Mouse (Mus musculus): ENCODE data around the gene B3gat1. TPM values are rescaled to one million over a fixed set of nuclear protein-coding genes. Genes with fewer than 3 reads are reported as not detected.

The B3gat1 gene
- total RNA-seq, 2 experiments from 2014 or later, result not detected

GRCm38 (mm10) chr9:26775700-26776099 is 42.2 kb downstream of the B3gat1 start:
- intact Hi-C loops (cut with DNase I), result loop anchor here (2.0 kb wide), 1 partner anchor 1119 kb away; no protein-coding TSS in a partner anchor
- no peak for DNase-seq (ENCODE audit: low spot score)

GRCm38 (mm10) chr9:26776122-26776902 is 42.8 kb downstream of the B3gat1 start:
- intact Hi-C loops (cut with DNase I), result loop anchor here (2.0 kb wide), 1 partner anchor 1120 kb away; no protein-coding TSS in a partner anchor
- no peak for DNase-seq (ENCODE audit: low spot score)

GRCm38 (mm10) chr9:26778421-26778820 is 44.9 kb downstream of the B3gat1 start:
- DNase-seq (ENCODE audit: low spot score), result no peak
- intact Hi-C loops (cut with DNase I), result no loop called here

DNA sequence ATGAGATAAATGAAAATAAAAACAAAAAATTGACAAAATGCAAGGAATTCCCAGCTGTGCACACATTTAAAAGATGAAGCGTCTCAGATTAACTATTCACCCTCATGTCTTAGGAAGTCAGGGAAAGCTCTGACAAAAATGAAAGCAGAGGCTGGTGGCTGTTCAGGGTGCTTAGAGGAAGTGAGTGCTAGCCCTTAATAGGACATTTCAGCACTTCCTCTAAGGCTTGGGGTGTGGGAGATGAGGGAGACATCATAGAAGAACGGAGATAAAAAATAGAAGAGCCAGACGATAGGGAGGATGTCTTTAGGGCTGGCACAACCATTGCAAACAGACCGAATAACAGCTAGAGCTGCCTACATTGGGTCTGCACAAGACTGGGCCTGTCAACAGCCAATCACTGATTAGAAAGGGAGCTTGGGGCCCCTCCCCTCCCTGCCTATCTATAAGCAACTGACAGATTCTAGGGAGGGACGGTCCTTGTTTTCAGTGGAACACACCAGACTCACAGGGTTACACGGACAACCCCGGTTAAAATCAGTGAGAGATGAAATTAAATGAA is 50.0 kb downstream of the B3gat1 start:
- intact Hi-C loops (cut with DNase I), result no loop called here

GRCm38 (mm10) chr9:26792829-26793228 is 59.3 kb downstream of the B3gat1 start:
- intact Hi-C loops (cut with DNase I), result no loop called here
- DNase-seq (ENCODE audit: low spot score), result no peak

More for the DNA sequence above, 50.0 kb downstream of the B3gat1 start:
- DNase-seq (ENCODE audit: low spot score), result no peak

DNA sequence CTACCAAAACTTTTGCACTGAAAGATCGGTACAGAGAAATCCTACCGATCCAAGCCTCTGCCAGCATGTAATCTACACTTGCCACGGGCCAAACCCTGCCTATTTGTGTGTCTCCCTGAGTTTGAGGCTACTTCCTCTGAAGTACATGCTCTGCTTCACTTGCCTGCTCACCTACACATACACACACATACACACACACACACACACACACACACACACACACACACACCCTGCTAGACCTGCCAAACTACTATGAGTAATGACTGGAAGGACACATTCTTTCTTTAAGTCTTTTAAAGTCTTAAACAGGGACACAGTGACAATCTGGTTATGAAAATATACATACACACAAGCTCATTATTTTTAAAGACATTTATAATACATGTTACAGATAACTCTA is 64.7 kb downstream of the B3gat1 start:
- no peak for DNase-seq (ENCODE audit: low spot score)
- intact Hi-C loops (cut with DNase I), result no loop called here

DNA sequence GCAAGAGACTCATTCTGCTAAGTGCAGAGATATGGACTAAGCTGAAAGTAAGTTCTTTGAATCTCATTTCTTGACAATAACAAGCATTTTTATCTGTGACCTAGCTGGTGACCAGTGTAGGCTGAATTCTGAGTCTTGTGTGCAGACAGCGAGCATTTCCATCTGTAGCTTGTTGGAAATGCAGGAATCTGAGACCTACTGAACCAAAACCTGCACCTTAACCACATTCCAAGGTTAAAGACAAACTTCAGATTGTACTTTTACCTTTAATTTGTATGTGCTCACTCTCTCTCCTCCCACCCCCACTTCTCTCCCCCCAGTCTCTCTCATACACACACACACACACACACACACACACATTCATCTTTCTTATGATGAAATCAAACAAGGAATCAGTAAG is 65.2 kb downstream of the B3gat1 start:
- no peak for DNase-seq (ENCODE audit: low spot score)
- intact Hi-C loops (cut with DNase I), result no loop called here

DNA sequence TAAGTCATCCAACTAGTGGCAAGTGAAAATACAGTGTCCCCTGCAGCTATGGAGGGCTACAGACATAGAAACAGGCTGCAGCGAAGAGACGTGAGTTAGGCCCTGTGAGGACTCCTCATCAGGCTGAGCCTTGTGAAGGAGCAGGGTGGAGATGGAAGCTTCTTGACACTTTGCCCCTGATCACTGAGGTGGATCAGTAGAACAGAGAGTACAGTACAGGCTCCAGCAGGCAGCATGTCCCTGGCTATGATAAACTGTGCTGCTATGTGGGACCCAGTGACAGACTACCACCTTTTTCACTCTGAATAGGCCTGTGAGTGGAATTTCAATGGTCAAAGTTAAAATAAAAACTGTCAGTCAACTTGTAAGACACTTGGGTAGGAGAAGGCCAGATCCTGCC is 66.8 kb downstream of the B3gat1 start:
- intact Hi-C loops (cut with DNase I), result no loop called here
- no peak for DNase-seq (ENCODE audit: low spot score)

GRCm38 (mm10) chr9:26804321-26804720 is 70.8 kb downstream of the B3gat1 start:
- intact Hi-C loops (cut with DNase I), result no loop called here
- no peak for DNase-seq (ENCODE audit: low spot score)

DNA sequence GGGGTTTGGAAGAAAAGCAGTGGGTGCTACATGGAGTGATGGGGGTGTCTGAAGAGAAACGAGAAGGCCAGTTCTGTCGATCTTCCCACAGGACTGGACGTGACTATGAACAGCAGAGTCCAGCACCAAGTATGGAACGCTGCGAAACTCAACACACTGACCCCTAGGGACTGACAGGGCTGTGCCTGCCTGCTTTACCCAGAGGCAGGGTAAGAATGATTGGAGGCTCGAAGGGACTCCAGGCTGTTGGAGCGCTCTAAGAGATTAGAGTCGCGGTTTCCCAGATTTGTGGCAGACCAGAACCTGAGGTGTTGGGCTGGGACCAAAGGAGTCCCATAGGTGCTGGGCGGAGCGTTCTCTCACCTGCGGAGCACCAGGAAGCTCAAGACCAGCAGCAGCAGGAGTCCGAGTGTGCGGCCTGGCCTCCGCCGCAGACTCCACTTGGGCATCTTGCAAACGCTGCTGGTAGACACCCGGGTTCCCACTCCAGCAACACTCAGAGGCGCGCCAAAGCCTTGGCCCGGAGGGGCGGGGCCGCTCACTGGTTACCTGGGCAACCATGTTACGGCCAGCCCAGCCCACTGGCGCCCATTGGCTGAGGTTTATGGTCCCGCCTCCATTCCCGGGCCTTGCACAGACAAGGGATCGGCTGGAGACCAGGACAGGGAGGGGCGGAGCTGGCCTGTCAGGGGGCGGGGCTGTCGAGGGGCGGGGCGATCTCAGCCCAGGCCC is 72.6 kb downstream of the B3gat1 start, which contains the start of gene Glb1l2:
Glb1l2 (minus strand) TSS at position 534 of the 732 bp plus-strand sequence.
- peak; percentile 71 for DNase-seq (ENCODE audit: low spot score)

DNA sequence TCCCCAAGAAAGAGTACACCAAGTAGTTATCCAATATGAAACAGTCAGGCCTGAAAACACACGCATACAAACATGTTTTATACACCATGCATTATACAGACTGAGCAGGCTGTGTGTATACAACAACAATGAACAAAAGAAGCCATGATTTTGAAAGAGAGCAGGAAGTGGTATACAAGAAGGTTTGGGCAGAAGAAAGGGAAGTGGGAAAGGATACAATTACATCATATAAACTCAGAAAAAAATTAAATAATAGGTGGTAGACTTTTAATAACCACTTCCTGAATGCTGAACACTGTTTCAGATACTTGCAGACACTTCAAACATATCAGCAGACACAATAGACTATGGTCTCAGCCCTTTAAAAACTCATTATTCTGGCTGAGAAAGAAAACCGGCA is 75.2 kb downstream of the B3gat1 start:
- no peak for DNase-seq (ENCODE audit: low spot score)
- intact Hi-C loops (cut with DNase I), result no loop called here

More for the DNA sequence above, 72.6 kb downstream of the B3gat1 start, which contains the start of gene Glb1l2:
- intact Hi-C loops (cut with DNase I), result no loop called here

Other genes starting within 250 kb of the B3gat1 start
- gene Glb1l2, start 72.7 kb downstream of the B3gat1 start, total RNA-seq (2021), result under 1 TPM; 0.23 to 0.84 TPM
- gene Glb1l3, start 127.2 kb downstream of the B3gat1 start, total RNA-seq (2021), result not detected
- gene Gm1110, start 189.4 kb downstream of the B3gat1 start, total RNA-seq (2021), result not detected

Measured in heart, postnatal 25 days (tissue).